Mouse (Mus musculus) liver, postnatal 0 days (tissue): ENCODE results near the gene Gfod1.

Experiments used
- CTCF ChIP-seq: sonication (generic); IDR thresholded peaks from 2 replicates; pipeline ENCODE4 v1.5.1; 2016; ENCODE audit warnings: antibody characterized with exemption, low read depth
- EP300 ChIP-seq: IDR thresholded peaks from 2 replicates; pipeline ENCODE4 v1.6.1; 2016; ENCODE audit warnings: antibody characterized with exemption, low read depth, mild to moderate bottlenecking

DNA sequence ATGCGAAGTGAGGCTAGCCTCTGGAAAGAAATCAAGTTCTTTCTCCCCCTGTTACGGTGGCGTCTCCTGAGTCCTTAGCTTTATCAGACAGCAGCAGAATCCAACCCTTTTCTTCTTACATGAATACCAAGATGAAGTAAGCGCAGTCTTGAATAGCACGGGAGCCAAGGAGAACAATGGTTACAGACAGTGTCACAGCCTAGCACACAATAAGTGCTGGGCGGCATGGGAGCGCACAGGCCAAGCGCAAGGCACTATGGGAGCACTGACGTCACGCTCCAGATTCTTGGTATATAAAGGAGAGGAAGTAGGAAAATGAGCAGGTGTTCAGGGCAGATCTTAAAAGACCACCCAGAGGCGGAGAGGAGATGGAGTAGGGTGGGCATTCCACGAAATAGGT lies 52.6 kb downstream of the Gfod1 start:
- TF ChIP-seq EP300 (no peak), CTCF (no peak)
